Mouse (Mus musculus): ENCODE data around the gene Tbxa2r. TPM values are rescaled to one million over a fixed set of nuclear protein-coding genes. Genes with fewer than 3 reads are reported as not detected.
A peak's percentile ranks its signal among the peaks of the same experiment; 100 is the strongest.

The Tbxa2r gene
- polyA plus RNA-seq, 1 experiment = 68.1 TPM

DNA sequence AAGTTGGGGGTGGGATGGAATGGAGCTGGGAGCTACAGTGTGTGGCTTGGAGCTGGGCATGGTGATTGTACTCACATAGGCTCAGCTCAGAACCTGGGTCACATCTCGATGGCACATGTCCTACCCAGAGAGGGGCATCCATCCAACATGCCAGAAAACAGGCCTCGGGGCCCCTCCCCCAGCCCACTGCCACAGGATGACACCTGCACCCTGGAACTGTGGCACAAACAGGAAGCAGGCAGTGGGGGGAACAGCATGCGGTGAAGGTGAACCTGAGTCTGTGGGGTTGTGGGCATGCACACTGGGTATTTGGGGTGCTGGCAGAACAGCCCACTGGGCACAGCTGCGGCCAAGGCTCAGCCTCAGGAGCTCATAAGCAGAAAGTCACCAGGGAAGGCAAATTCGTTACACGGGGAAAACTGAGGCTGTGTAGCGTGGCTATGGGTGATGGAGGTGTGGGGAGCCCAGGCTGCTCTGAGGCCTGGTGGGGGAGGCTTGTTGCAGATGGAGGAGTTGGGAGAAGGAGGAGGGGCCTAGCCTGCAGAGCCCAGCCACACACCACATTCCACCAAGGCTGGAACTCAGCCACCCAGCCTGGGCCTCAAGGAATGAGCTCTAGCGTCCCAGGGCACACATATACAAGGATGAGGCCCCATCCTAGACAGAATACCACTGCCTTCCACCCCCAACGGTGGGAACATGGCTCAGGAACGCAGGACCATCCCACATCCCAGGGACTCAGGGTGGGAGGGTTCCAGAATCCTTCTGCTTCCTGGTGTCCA lies 854 bp downstream of the Tbxa2r start:
- 9% methylated on average over 10 of the region's 10 CpGs for WGBS
- H3K4me1 ChIP-seq (ENCODE audit: control insufficient read depth, insufficient read depth, insufficient read length) = peaks cover 24% of the 10 kb centered on the region
- no peaks in the 10 kb centered on the region for H3K27me3 ChIP-seq (ENCODE audit: control insufficient read depth, insufficient read depth, low read length)
- peaks cover 28% of the 10 kb centered on the region for H3K36me3 ChIP-seq (ENCODE audit: control insufficient read depth, insufficient read depth, low read length)
- peak in 1 of 2 experiments; percentile 69 for DNase-seq (ENCODE audit: low read depth in 1 of 2, low spot score in 2 of 2)
- peak overlapping the region; percentile 50 for H3K4me3 ChIP-seq (ENCODE audit: extremely low read depth, insufficient read depth, insufficient read length)
- H3K27ac ChIP-seq (ENCODE audit: insufficient read depth, low read length) = peak overlapping the region; percentile 86
- peak; percentile 12 for TF ChIP-seq POLR2A (IDR thresholded peaks at IDR 0.05; ENCODE audit: low read depth, low read length)
- no peak for TF ChIP-seq CTCF (IDR thresholded peaks at IDR 0.05; ENCODE audit: extremely low read depth, insufficient read depth, insufficient read length, insufficient replicate concordance)

DNA sequence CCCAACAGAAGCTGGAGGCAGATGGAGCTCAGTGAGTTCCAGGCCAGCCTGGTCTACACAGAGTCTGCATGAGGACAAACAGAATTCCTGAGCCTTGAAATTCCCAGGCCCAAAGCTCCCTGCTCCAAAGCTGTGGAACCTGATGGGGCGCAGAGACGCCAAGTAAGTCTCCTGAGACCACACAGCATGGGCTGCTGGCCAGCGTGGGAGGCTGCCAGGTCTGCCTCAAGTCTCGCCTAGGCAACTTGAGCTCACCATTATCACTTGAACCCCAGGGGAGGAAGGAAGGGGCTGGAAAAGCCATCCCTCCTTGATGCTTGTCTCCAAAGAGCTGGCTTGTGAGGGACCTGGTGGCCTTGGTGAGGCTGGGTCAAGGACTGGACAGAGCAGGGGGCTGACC lies 1.5 kb downstream of the Tbxa2r start:
- H3K27ac ChIP-seq (ENCODE audit: insufficient read depth, low read length) = peak overlapping the region; percentile 86
- TF ChIP-seq POLR2A (IDR thresholded peaks at IDR 0.05; ENCODE audit: low read depth, low read length) (no peak), CTCF (IDR thresholded peaks at IDR 0.05; ENCODE audit: extremely low read depth, insufficient read depth, insufficient read length, insufficient replicate concordance) (no peak)
- 44% methylated on average over 4 of the region's 4 CpGs for WGBS
- no peak for DNase-seq (ENCODE audit: low read depth in 1 of 2, low spot score in 2 of 2)
- peaks cover 24% of the 10 kb centered on the region for H3K4me1 ChIP-seq (ENCODE audit: control insufficient read depth, insufficient read depth, insufficient read length)
- H3K27me3 ChIP-seq (ENCODE audit: control insufficient read depth, insufficient read depth, low read length) = no peaks in the 10 kb centered on the region
- peaks cover 23% of the 10 kb centered on the region for H3K36me3 ChIP-seq (ENCODE audit: control insufficient read depth, insufficient read depth, low read length)
- peak overlapping the region; percentile 50; the same call in 1 of the 2 replicates for H3K4me3 ChIP-seq (ENCODE audit: extremely low read depth, insufficient read depth, insufficient read length)

DNA sequence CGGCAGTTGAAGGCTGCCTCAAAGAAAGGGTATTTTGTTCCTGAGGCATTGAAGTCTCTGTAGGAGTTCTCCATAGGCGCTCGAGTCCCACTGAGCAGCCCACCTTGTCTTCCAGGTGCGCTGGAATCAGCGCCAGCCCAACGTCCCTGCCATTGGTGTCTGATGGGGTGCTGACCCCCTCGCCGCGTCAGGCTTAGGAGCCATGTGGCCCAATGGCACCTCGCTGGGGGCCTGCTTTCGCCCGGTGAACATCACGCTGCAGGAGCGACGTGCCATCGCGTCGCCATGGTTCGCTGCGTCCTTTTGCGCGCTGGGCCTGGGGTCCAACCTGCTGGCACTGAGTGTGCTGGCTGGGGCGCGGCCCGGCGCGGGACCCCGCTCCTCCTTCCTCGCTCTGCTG lies 3.7 kb downstream of the Tbxa2r start:
- H3K27ac ChIP-seq (ENCODE audit: insufficient read depth, low read length) = no peak overlapping the region

DNA sequence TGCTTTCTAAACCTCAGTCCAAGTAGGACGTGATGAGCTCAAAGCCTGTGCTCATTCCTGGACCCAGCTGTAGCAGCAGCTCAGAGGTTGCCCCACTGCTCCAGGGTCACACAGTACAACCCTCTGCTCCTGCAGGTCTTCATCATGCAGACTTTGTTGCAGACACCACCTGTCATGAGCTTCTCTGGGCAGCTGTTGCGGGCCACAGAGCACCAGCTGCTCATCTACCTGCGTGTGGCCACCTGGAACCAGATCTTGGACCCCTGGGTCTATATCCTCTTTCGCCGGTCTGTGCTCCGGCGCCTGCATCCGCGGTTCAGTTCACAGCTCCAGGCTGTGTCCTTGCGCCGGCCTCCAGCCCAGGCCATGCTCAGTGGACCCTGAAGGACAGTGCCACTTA lies 5.8 kb downstream of the Tbxa2r start:
- no peak overlapping the region for H3K4me3 ChIP-seq (ENCODE audit: extremely low read depth, insufficient read depth, insufficient read length)
- no peaks in the 10 kb centered on the region for H3K27me3 ChIP-seq (ENCODE audit: control insufficient read depth, insufficient read depth, low read length)
- 85% methylated on average over 11 of the region's 11 CpGs for WGBS
- peaks cover 16% of the 10 kb centered on the region for H3K4me1 ChIP-seq (ENCODE audit: control insufficient read depth, insufficient read depth, insufficient read length)
- peaks cover 8% of the 10 kb centered on the region for H3K36me3 ChIP-seq (ENCODE audit: control insufficient read depth, insufficient read depth, low read length)
- TF ChIP-seq POLR2A (IDR thresholded peaks at IDR 0.05; ENCODE audit: low read depth, low read length) (no peak), CTCF (IDR thresholded peaks at IDR 0.05; ENCODE audit: extremely low read depth, insufficient read depth, insufficient read length, insufficient replicate concordance) (no peak)
- H3K27ac ChIP-seq (ENCODE audit: insufficient read depth, low read length) = no peak overlapping the region
- DNase-seq (ENCODE audit: low read depth in 1 of 2, low spot score in 2 of 2) = no peak

More for the DNA sequence above, 3.7 kb downstream of the Tbxa2r start:
- Histone ChIP-seq H3K4me3 (ENCODE audit: extremely low read depth, insufficient read depth, insufficient read length) (no peak overlapping the region), H3K27me3 (ENCODE audit: control insufficient read depth, insufficient read depth, low read length) (no peaks in the 10 kb centered on the region), H3K36me3 (ENCODE audit: control insufficient read depth, insufficient read depth, low read length) (peaks cover 8% of the 10 kb centered on the region), H3K4me1 (ENCODE audit: control insufficient read depth, insufficient read depth, insufficient read length) (peaks cover 24% of the 10 kb centered on the region)
- TF ChIP-seq POLR2A (IDR thresholded peaks at IDR 0.05; ENCODE audit: low read depth, low read length) = no peak
- TF ChIP-seq CTCF (IDR thresholded peaks at IDR 0.05; ENCODE audit: extremely low read depth, insufficient read depth, insufficient read length, insufficient replicate concordance) = no peak
- WGBS = 96% methylated on average over 29 of the region's 29 CpGs
- DNase-seq (ENCODE audit: low read depth in 1 of 2, low spot score in 2 of 2) = no peak

DNA sequence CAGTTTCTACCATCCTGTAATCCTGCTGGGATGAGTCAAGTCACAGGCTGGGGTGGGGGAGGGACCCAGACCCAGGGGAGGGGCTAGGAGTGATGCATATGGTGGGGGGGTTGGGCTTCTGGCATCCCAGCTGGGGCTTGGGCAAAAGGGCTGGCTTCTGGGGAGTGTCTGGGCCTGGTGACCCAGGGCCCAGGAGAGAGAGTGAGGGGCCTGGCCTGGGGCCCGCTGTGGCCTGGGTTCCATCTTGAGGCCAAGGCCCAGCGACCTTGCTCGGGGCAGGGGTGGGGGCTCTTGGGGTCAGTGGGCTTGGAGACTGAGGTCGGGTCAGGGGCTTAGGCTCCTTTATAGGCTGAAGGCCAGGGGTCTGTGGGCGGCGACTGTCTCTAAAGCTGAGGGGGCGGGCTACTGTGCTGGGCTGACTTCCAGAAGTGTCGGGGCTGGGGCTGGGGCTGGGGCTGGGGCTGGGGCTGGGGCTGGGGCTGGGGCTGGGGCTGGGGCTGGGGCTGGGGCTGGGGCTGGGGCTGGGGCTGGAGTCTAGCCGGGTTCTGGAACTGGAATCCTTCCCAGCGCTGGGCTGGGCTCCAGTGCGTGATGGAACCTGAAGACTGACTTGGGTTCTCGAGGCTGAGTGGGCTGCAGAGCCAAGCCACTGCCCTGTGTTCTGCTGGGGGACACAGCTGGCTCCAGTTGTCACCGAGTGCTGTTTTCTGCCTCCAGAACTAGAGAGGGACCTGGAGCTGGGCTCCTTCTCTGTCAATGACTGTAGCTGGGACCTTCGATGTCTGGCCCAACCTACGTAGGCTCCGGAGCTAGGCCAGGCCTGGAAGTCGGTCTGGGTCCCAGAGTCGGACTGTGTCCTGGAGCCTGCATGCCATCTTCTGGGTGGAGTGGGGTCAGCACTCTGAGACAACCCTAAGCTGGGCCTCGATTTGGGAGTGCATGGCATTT lies 7.1 kb downstream of the Tbxa2r start:
- no peaks in the 10 kb centered on the region for H3K27me3 ChIP-seq (ENCODE audit: control insufficient read depth, insufficient read depth, low read length)
- WGBS = 85% methylated on average over 19 of the region's 19 CpGs

DNA sequence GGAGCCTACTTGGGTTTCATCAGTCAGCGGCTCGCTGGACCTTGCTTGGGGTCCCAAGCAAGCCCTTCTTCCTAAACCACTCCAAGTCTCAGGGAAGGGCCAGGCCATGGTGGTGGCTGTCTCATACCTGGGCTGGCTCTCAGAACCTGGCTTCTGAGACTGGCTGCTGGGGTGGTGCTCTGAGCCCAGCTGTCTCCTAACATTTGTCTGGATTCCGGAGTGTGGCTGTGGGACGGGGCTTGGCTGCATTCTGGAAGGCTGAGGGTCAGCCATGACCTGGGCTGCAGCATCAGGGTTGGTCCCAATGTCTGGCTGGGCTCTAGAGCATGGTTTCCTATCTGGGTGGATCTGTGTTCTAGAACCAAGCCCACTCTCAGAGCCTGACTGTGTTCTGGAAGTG lies 8.0 kb downstream of the Tbxa2r start:
- TF ChIP-seq CTCF (IDR thresholded peaks at IDR 0.05; ENCODE audit: extremely low read depth, insufficient read depth, insufficient read length, insufficient replicate concordance) (no peak), POLR2A (IDR thresholded peaks at IDR 0.05; ENCODE audit: low read depth, low read length) (no peak)
- H3K27ac ChIP-seq (ENCODE audit: insufficient read depth, low read length) = no peak overlapping the region
- DNase-seq (ENCODE audit: low read depth in 1 of 2, low spot score in 2 of 2) = no peak
- no peak overlapping the region for H3K4me3 ChIP-seq (ENCODE audit: extremely low read depth, insufficient read depth, insufficient read length)
- H3K36me3 ChIP-seq (ENCODE audit: control insufficient read depth, insufficient read depth, low read length) = peaks cover 8% of the 10 kb centered on the region
- H3K27me3 ChIP-seq (ENCODE audit: control insufficient read depth, insufficient read depth, low read length) = no peaks in the 10 kb centered on the region
- WGBS = 90% methylated on average over 4 of the region's 4 CpGs
- H3K4me1 ChIP-seq (ENCODE audit: control insufficient read depth, insufficient read depth, insufficient read length) = no peaks in the 10 kb centered on the region; the same call in 1 of the 2 replicates

More for the DNA sequence above, 7.1 kb downstream of the Tbxa2r start:
- no peak overlapping the region for H3K27ac ChIP-seq (ENCODE audit: insufficient read depth, low read length)
- H3K4me1 ChIP-seq (ENCODE audit: control insufficient read depth, insufficient read depth, insufficient read length) = peaks cover 2% of the 10 kb centered on the region
- peaks cover 8% of the 10 kb centered on the region for H3K36me3 ChIP-seq (ENCODE audit: control insufficient read depth, insufficient read depth, low read length)
- TF ChIP-seq POLR2A (IDR thresholded peaks at IDR 0.05; ENCODE audit: low read depth, low read length) = no peak
- TF ChIP-seq CTCF (IDR thresholded peaks at IDR 0.05; ENCODE audit: extremely low read depth, insufficient read depth, insufficient read length, insufficient replicate concordance) = no peak
- no peak for DNase-seq (ENCODE audit: low read depth in 1 of 2, low spot score in 2 of 2)
- H3K4me3 ChIP-seq (ENCODE audit: extremely low read depth, insufficient read depth, insufficient read length) = no peak overlapping the region

All from spleen, adult 2 months (tissue).